Mouse (Mus musculus) myocyte (in vitro differentiated cells): ENCODE measurements around the gene Pdss1. TPM values are rescaled to one million over a fixed set of nuclear protein-coding genes. Genes with fewer than 3 reads are reported as not detected.
"Not testable (repeated sequence)": the region's sequence is repeated elsewhere in the genome, so short reads cannot be mapped to it uniquely, and the experiment has no call there.

ENCODE experiments used
- H3K27me3 ChIP-seq: one replicate; pipeline ENCODE4 v1.6.1; 2011; ENCODE audit not compliant: control insufficient read depth, insufficient read depth, insufficient read length
- H3K36me3 ChIP-seq: one replicate; pipeline ENCODE4 v1.6.1; 2011; ENCODE audit not compliant: control insufficient read depth, insufficient read depth
- H3K4me2 ChIP-seq: one replicate; pipeline ENCODE4 v1.6.1; 2011; ENCODE audit warnings: low read depth, control low read depth
- H3K4me3 ChIP-seq: one replicate; pipeline ENCODE4 v1.5.1; 2011; ENCODE audit warnings: mild to moderate bottlenecking, control low read depth, moderate library complexity
- H3K79me2 ChIP-seq: one replicate; pipeline ENCODE4 v1.6.1; 2011; ENCODE audit not compliant: control insufficient read depth, insufficient read depth
- H3ac ChIP-seq: one replicate; pipeline ENCODE4 v1.6.1; 2011; ENCODE audit not compliant: control insufficient read depth, insufficient read length
- CEBPB ChIP-seq: IDR thresholded peaks from 2 replicates; pipeline ENCODE4 v1.6.1; 2011; ENCODE audit warnings: mild to moderate bottlenecking, moderate library complexity; ENCODE audit not compliant: poor library complexity, insufficient read depth, severe bottlenecking
- E2F4 ChIP-seq: IDR thresholded peaks from one replicate; pipeline ENCODE4 v1.6.1; 2011; ENCODE audit warnings: mild to moderate bottlenecking, control low read depth, moderate library complexity; ENCODE audit not compliant: insufficient read depth
- MAX ChIP-seq: IDR thresholded peaks from one replicate; pipeline ENCODE4 v1.6.1; 2011; ENCODE audit warnings: low read depth, mild to moderate bottlenecking, control low read depth
- MYOD1 ChIP-seq, 3 experiments: IDR thresholded peaks; one replicate each; pipeline ENCODE4 v1.6.1; 2011; ENCODE audit warnings: control low read depth in 2 of 3, low read depth in 2 of 3, mild to moderate bottlenecking in 2 of 3, moderate library complexity in 1 of 3; ENCODE audit not compliant: insufficient read length in 2 of 3, control insufficient read depth in 1 of 3
- MYOG ChIP-seq, 3 experiments: IDR thresholded peaks; one replicate each; pipeline ENCODE4 v1.6.1; 2011; ENCODE audit warnings: control low read depth in 2 of 3, low read depth in 2 of 3, mild to moderate bottlenecking in 2 of 3; ENCODE audit not compliant: insufficient read length in 2 of 3, control insufficient read depth in 1 of 3, insufficient read depth in 1 of 3
- POLR2A ChIP-seq: IDR thresholded peaks from one replicate; pipeline ENCODE4 v1.6.1; 2011; ENCODE audit warnings: low read depth, mild to moderate bottlenecking, control low read depth, moderate library complexity; ENCODE audit not compliant: insufficient read length
- POLR2AphosphoS2 ChIP-seq: IDR thresholded peaks from one replicate; pipeline ENCODE4 v1.6.1; 2011; ENCODE audit warnings: low read depth, control low read depth; ENCODE audit not compliant: insufficient read length
- REST ChIP-seq: IDR thresholded peaks from one replicate; pipeline ENCODE4 v1.6.1; 2011; ENCODE audit warnings: mild to moderate bottlenecking, control low read depth, moderate library complexity; ENCODE audit not compliant: insufficient read depth, insufficient read length
- SRF ChIP-seq: IDR thresholded peaks from one replicate; pipeline ENCODE4 v1.6.1; 2011; ENCODE audit warnings: low read depth; ENCODE audit not compliant: control insufficient read depth, insufficient read length
- TCF12 ChIP-seq: IDR thresholded peaks from one replicate; pipeline ENCODE4 v1.6.1; 2011; ENCODE audit warnings: mild to moderate bottlenecking, control low read depth; ENCODE audit not compliant: poor library complexity, insufficient read depth, severe bottlenecking
- TCF3 ChIP-seq: IDR thresholded peaks from one replicate; pipeline ENCODE4 v1.6.1; 2011; ENCODE audit warnings: low read depth, control low read depth; ENCODE audit not compliant: insufficient read length
- USF1 ChIP-seq: IDR thresholded peaks from one replicate; pipeline ENCODE4 v1.6.1; 2011; ENCODE audit warnings: low read depth, mild to moderate bottlenecking, control low read depth, moderate library complexity
- polyA plus RNA-seq: library from polyadenylated mRNA; unstranded; fragments of >200 nt; fragmentation: generic; extraction: Trizol; gene quantifications from one replicate; pipeline ENCODE4 v1.2.1, GENCODE M21; 2012; ENCODE audit warnings: missing spikeins

Pdss1 gene
- 5.5 TPM for polyA plus RNA-seq

DNA sequence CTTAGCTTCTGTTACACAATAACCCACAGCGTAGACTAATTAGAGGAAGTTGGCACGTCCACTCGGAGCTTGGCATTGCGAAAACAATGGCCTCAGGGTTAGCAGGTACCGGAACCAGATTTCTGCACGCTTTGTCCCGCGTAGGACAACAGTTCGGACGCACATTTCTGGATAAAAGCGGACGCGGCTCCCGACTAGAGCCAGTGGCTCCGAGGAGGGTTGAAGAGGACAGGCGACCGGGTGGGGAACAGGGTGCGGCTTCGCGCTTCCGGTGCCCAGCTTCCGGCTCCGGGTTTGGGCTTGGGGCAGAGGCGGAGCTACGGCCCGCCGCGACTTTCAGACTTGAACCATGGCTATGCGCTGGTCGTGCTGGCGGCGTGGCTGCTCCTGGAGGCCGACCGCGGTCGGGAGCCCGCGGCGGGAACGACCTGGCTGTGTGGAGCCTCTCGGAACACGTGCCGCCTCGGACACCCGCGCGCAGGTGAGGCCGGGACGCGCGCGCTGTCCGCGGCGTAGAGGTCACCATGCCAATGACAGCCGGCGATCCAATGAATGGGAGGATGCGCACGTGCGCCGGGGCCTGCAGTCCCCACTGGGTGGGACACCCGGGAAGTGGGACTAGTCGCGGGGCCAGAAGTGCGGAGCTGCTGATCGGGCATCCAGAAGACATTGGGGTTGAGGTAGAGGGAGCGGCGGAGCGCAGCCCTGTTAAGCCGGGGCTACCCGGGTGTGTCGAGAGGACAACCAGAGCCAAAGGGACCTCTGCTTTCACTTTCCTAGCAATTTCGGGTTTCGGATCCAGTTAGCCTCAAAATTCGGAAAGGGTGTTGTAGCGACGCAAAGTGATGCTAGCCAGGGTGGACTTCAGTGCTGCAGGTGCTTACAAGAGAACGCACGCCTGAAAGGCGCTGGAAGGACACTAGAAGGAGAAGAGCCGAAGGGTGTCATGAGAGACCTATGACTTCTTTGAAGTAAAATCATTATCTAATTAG, at the start of gene Pdss1:
TSS of gene Pdss1 (plus strand) at position 241 of the 992 bp plus-strand sequence.
- Histone ChIP-seq H3K36me3 (no peaks in the 10 kb centered on the region), H3K4me3 (peak within 1 kb of the TSS; percentile 53), H3K79me2 (peaks cover 42% of the 10 kb centered on the region), H3ac (peak within 1 kb of the TSS; percentile 35), H3K4me2 (peak within 1 kb of the TSS; percentile 85), H3K27me3 (no peaks in the 10 kb centered on the region)
- peak; percentile 74 for TF ChIP-seq CEBPB
- no peak for TF ChIP-seq TCF12
- TF ChIP-seq REST: no peak
- TF ChIP-seq MAX: no peak
- peak; percentile 58 for TF ChIP-seq SRF
- TF ChIP-seq POLR2AphosphoS2: peak; percentile 66
- no peak for TF ChIP-seq MYOG (IDR thresholded peaks at IDR 0.05; ENCODE audit: control insufficient read depth in 1 of 3, insufficient read depth in 1 of 3, insufficient read length in 2 of 3, low read depth in 2 of 3)
- TF ChIP-seq USF1: no peak
- peak; percentile 83 for TF ChIP-seq POLR2A
- TF ChIP-seq MYOD1 (IDR thresholded peaks at IDR 0.05; ENCODE audit: control insufficient read depth in 1 of 3, insufficient read length in 2 of 3, low read depth in 2 of 3): no peak
- peak; percentile 79 for TF ChIP-seq E2F4
- TF ChIP-seq TCF3: no peak

- TF ChIP-seq POLR2A (no peak), POLR2AphosphoS2 (no peak), MYOD1 (IDR thresholded peaks at IDR 0.05; ENCODE audit: control insufficient read depth in 1 of 3, insufficient read length in 2 of 3, low read depth in 2 of 3) (no peak), CEBPB (no peak), TCF3 (no peak), REST (no peak), MAX (no peak), TCF12 (no peak), E2F4 (no peak), MYOG (IDR thresholded peaks at IDR 0.05; ENCODE audit: control insufficient read depth in 1 of 3, insufficient read depth in 1 of 3, insufficient read length in 2 of 3, low read depth in 2 of 3) (no peak), SRF (no peak), USF1 (no peak)
- Histone ChIP-seq H3K4me2 (no peak overlapping the region), H3K79me2 (no peaks in the 10 kb centered on the region), H3ac (no peak overlapping the region), H3K27me3 (no peaks in the 10 kb centered on the region), H3K36me3 (peaks cover 5% of the 10 kb centered on the region), H3K4me3 (no peak overlapping the region)
These were observed 43.4 kb upstream of the Pdss1 start for GRCm38 (mm10) chr2:22851900-22852299.

DNA sequence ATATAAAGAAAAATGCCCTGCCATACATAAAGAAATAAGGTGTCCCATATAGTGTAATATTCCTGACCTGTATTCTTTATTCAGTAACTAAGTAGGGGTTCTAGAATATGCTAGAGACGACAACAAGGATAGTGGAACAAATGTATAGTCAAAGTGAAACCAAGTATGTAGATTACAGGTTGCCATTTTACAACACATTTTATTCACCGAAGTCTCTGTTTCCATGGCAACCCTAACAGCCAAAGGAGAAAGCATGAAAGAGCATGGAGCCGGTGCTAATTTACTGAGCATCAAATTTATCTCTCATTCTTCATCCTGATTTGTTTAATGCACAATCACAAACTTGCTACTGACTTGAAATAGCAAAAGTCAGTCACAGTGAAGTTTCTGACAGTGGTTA, 37.8 kb upstream of the Pdss1 start:
- no peaks in the 10 kb centered on the region for H3K27me3 ChIP-seq
- H3K36me3 ChIP-seq: no peaks in the 10 kb centered on the region
- no peak overlapping the region for H3K4me2 ChIP-seq
- no peak overlapping the region for H3ac ChIP-seq
- no peaks in the 10 kb centered on the region for H3K79me2 ChIP-seq
- TF ChIP-seq MYOD1 (IDR thresholded peaks at IDR 0.05; ENCODE audit: control insufficient read depth in 1 of 3, insufficient read length in 2 of 3, low read depth in 2 of 3) (no peak), MAX (no peak), POLR2A (no peak), MYOG (IDR thresholded peaks at IDR 0.05; ENCODE audit: control insufficient read depth in 1 of 3, insufficient read depth in 1 of 3, insufficient read length in 2 of 3, low read depth in 2 of 3) (no peak), E2F4 (no peak), TCF3 (no peak), TCF12 (no peak), SRF (no peak)
- H3K4me3 ChIP-seq: no peak overlapping the region

- H3ac ChIP-seq: no peak overlapping the region
- H3K36me3 ChIP-seq: no peaks in the 10 kb centered on the region
- no peak overlapping the region for H3K4me2 ChIP-seq
- no peak for TF ChIP-seq POLR2AphosphoS2
- TF ChIP-seq CEBPB: no peak
- no peak for TF ChIP-seq USF1
- TF ChIP-seq SRF: no peak
- no peak for TF ChIP-seq TCF3
- no peak for TF ChIP-seq REST
- TF ChIP-seq E2F4: no peak
- TF ChIP-seq POLR2A: no peak
- no peak for TF ChIP-seq TCF12
- TF ChIP-seq MAX: no peak
- no peak for TF ChIP-seq MYOD1 (IDR thresholded peaks at IDR 0.05; ENCODE audit: control insufficient read depth in 1 of 3, insufficient read length in 2 of 3, low read depth in 2 of 3)
- no peak for TF ChIP-seq MYOG (IDR thresholded peaks at IDR 0.05; ENCODE audit: control insufficient read depth in 1 of 3, insufficient read depth in 1 of 3, insufficient read length in 2 of 3, low read depth in 2 of 3)
- H3K4me3 ChIP-seq: no peak overlapping the region
- H3K27me3 ChIP-seq: no peaks in the 10 kb centered on the region
- no peaks in the 10 kb centered on the region for H3K79me2 ChIP-seq
These were observed 33.1 kb upstream of the Pdss1 start for GRCm38 (mm10) chr2:22862194-22862593.

DNA sequence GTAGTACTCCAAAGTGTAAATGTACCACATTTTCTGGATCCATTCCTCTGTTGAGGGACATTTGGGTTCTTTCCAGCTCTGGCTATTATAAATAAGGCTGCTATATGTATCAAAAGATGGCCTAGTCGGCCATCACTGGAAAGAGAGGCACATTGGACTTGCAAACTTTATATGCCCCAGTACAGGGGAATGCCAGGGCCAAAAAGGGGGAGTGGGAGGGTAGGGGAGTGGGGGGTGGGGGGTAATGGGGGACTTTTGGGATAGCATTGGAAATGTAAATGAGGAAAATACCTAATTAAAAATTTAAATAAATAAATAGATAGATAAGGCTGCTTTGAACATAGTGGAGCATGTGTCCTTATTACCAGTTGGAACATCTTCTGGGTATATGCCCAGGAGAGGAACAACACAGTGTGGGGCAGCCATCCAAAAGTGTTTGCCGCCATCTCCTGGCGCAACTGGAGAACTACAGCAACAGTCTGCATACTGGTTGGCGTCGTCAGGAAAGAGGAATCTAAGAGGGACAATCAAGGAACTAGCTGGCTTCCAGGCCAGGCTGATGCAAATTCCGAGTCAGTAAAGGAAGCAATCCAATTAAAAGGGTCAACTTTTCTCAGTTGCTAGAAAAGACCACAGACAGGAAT, 30.8 kb upstream of the Pdss1 start:
- not testable (repeated sequence) for H3ac ChIP-seq, H3K4me2 ChIP-seq, H3K79me2 ChIP-seq, H3K36me3 ChIP-seq, H3K4me3 ChIP-seq, H3K27me3 ChIP-seq
